Mouse (Mus musculus) G1E-ER4 (cell line): Measurements from ENCODE around the gene Vps13d. TPM values are rescaled to one million over a fixed set of nuclear protein-coding genes. Genes with fewer than 3 reads are reported as not detected.

Experiments used
- GATA1 ChIP-seq: IDR thresholded peaks from one replicate; pipeline ENCODE4 v1.8.0; 2012; ENCODE audit warnings: low read length, inconsistent platforms
- polyA plus RNA-seq: library from polyadenylated mRNA; stranded (reverse); fragments of >175 nt; gene quantifications from 2 replicates; pipeline ENCODE4 v1.2.3, GENCODE M21; 2012

Gene Vps13d
- polyA plus RNA-seq, 1 experiment, result 3.1 TPM

- TF ChIP-seq GATA1, result no peak
Observed at GRCm38 (mm10) chr4:144977057-144977456, 217.7 kb downstream of the Vps13d start.

GRCm38 (mm10) chr4:144975505-144975904, 219.3 kb downstream of the Vps13d start:
- TF ChIP-seq GATA1, result no peak

GRCm38 (mm10) chr4:144974458-144974857, 220.3 kb downstream of the Vps13d start:
- TF ChIP-seq GATA1, result no peak

- no peak for TF ChIP-seq GATA1
Observed at GRCm38 (mm10) chr4:144972948-144973720, 221.7 kb downstream of the Vps13d start.

GRCm38 (mm10) chr4:144971048-144971447, 223.8 kb downstream of the Vps13d start:
- no peak for TF ChIP-seq GATA1

- TF ChIP-seq GATA1, result no peak
Observed at GRCm38 (mm10) chr4:144969030-144969429, 225.8 kb downstream of the Vps13d start.

GRCm38 (mm10) chr4:144968371-144968770, 226.4 kb downstream of the Vps13d start:
- TF ChIP-seq GATA1, result no peak

- TF ChIP-seq GATA1, result no peak
Observed at GRCm38 (mm10) chr4:144965255-144965654, 229.6 kb downstream of the Vps13d start.

- no peak for TF ChIP-seq GATA1
Observed at GRCm38 (mm10) chr4:144961696-144962095, 233.1 kb downstream of the Vps13d start.

- no peak for TF ChIP-seq GATA1
Observed at GRCm38 (mm10) chr4:144961232-144961631, 233.6 kb downstream of the Vps13d start.

- no peak for TF ChIP-seq GATA1
Observed at GRCm38 (mm10) chr4:144960188-144960904, 234.5 kb downstream of the Vps13d start.

- no peak for TF ChIP-seq GATA1
Observed at GRCm38 (mm10) chr4:144957721-144958120, 237.1 kb downstream of the Vps13d start.

GRCm38 (mm10) chr4:144957186-144957585, 237.6 kb downstream of the Vps13d start:
- no peak for TF ChIP-seq GATA1

GRCm38 (mm10) chr4:144956293-144956692, 238.5 kb downstream of the Vps13d start:
- TF ChIP-seq GATA1, result no peak

- no peak for TF ChIP-seq GATA1
Observed at GRCm38 (mm10) chr4:144955863-144956262, 238.9 kb downstream of the Vps13d start.

GRCm38 (mm10) chr4:144953421-144953820, 241.4 kb downstream of the Vps13d start:
- TF ChIP-seq GATA1, result no peak

- no peak for TF ChIP-seq GATA1
Observed at GRCm38 (mm10) chr4:144951859-144952258, 242.9 kb downstream of the Vps13d start.
